ENCODE assay signal across 8 mouse cellular contexts in genomic region chr5:106695141-106695540, GRCm38 (mm10). TPM values are rescaled to one million over a fixed set of nuclear protein-coding genes. Genes with fewer than 3 reads are reported as not detected.
A peak's percentile ranks its signal among the peaks of the same experiment; 100 is the strongest.
DNase-seq lines count a peak whose midpoint lies in the region; ATAC-seq and TF ChIP-seq lines count a peak whose summit lies in the region.

No protein-coding gene starts in this region.

- H3K9me3 ChIP-seq in heart, embryonic 15.5 days (replicated peaks) = no peaks in the 10 kb centered on the region
- H3K9me3 ChIP-seq in ES-E14 (ENCODE audit: control insufficient read depth, insufficient read depth, low read depth, low read length) = no peaks in the 10 kb centered on the region
- no peaks in the 10 kb centered on the region for H3K9me3 ChIP-seq in forebrain, embryonic 16.5 days (ENCODE audit: control insufficient read depth, low read length)
- no peaks in the 10 kb centered on the region for H3K9me3 ChIP-seq in midbrain, embryonic 10.5 days (replicated peaks)

- in situ Hi-C loops in ES-E14 (cut with MboI; ENCODE audit: low sequenced_read_pairs in 2 of 2, unreplicated experiment in 2 of 2) = no loop called here

- peak overlapping the region; percentile 96 for H3K4me3 ChIP-seq in heart, embryonic 15.5 days
- peak overlapping the region; percentile 76 to 98 for H3K4me3 ChIP-seq in ES-E14 (ENCODE audit: insufficient read depth in 1 of 2, low read depth in 1 of 2, low read length in 2 of 2, poor library complexity in 1 of 2, severe bottlenecking in 1 of 2)
- peak overlapping the region; percentile 80 for H3K4me3 ChIP-seq in forebrain, embryonic 16.5 days (replicated peaks; ENCODE audit: low read length)
- peak overlapping the region; percentile 89 for H3K4me3 ChIP-seq in midbrain, embryonic 10.5 days

- H3K4me2 ChIP-seq in heart, embryonic 15.5 days = peak overlapping the region; percentile 65
- H3K4me2 ChIP-seq in forebrain, embryonic 16.5 days (ENCODE audit: low read length) = peak overlapping the region; percentile 91

- 0 out of 2 replicates have a peak, but pooled peaks cover 4% of the 10 kb centered on the region for H3K36me3 ChIP-seq in heart, embryonic 15.5 days
- H3K36me3 ChIP-seq in ES-E14 (ENCODE audit: control insufficient read depth, insufficient read depth, low read length, poor library complexity, severe bottlenecking) = peaks cover 2% of the 10 kb centered on the region; the same call in 1 of the 2 replicates
- H3K36me3 ChIP-seq in forebrain, embryonic 16.5 days (ENCODE audit: control insufficient read depth, insufficient read depth) = no peaks in the 10 kb centered on the region
- peaks cover 28% of the 10 kb centered on the region for H3K36me3 ChIP-seq in midbrain, embryonic 10.5 days

- H3K27ac ChIP-seq in heart, embryonic 15.5 days = peak overlapping the region; percentile 100
- peak overlapping the region; percentile 81; the same call in 1 of the 2 replicates for H3K27ac ChIP-seq in ES-E14 (ENCODE audit: insufficient read depth, low read depth, low read length, poor library complexity, severe bottlenecking)
- H3K27ac ChIP-seq in forebrain, embryonic 16.5 days (ENCODE audit: low read length) = no peak overlapping the region
- peak overlapping the region; percentile 100 for H3K27ac ChIP-seq in midbrain, embryonic 10.5 days (replicated peaks)

- 30% methylated on average over 9 of the region's 9 CpGs for WGBS in heart, embryonic 15.5 days
- 29% methylated on average over 9 of the region's 9 CpGs for WGBS in forebrain, embryonic 16.5 days
- WGBS in midbrain, embryonic 10.5 days = 52% methylated on average over 9 of the region's 9 CpGs

- no peak for DNase-seq in heart, adult 18-20 months
- no peak for DNase-seq in ES-E14 (ENCODE audit: low read depth, low spot score)
- no peak for DNase-seq in midbrain, embryonic 10.5 days (ENCODE audit: low spot score)
- DNase-seq in spleen, postnatal 10 days (ENCODE audit: low spot score in 2 of 2) = no peak
- no peak for DNase-seq in urinary bladder, adult 2 months (ENCODE audit: low spot score)
- DNase-seq in right cerebral cortex, postnatal 4 days = no peak

- ATAC-seq in heart, embryonic 15.5 days (replicated peaks; ENCODE audit: insufficient number of reproducible peaks, insufficient read depth, low FRiP score, low read depth) = no peak
- no peak for ATAC-seq in forebrain, embryonic 16.5 days

- peaks cover 25% of the 10 kb centered on the region for H3K4me1 ChIP-seq in heart, embryonic 15.5 days (replicated peaks)
- H3K4me1 ChIP-seq in ES-E14 (ENCODE audit: control insufficient read depth in 2 of 2, insufficient read depth in 2 of 2, low read length in 2 of 2, poor library complexity in 1 of 2) = peaks cover 2 to 5% of the 10 kb centered on the region in 2 experiments
- peaks cover 24% of the 10 kb centered on the region for H3K4me1 ChIP-seq in forebrain, embryonic 16.5 days (replicated peaks; ENCODE audit: control insufficient read depth, insufficient read depth, low read length)
- peaks cover 35% of the 10 kb centered on the region for H3K4me1 ChIP-seq in midbrain, embryonic 10.5 days

- peak overlapping the region; percentile 97 for H3K9ac ChIP-seq in heart, embryonic 15.5 days
- H3K9ac ChIP-seq in ES-E14 (ENCODE audit: insufficient read depth, low read depth, low read length, poor library complexity, severe bottlenecking) = peak overlapping the region; percentile 98
- peak overlapping the region; percentile 96 for H3K9ac ChIP-seq in forebrain, embryonic 16.5 days (replicated peaks; ENCODE audit: low read depth, low read length)

- no peaks in the 10 kb centered on the region for H3K27me3 ChIP-seq in heart, embryonic 15.5 days
- no peaks in the 10 kb centered on the region for H3K27me3 ChIP-seq in forebrain, embryonic 16.5 days (replicated peaks; ENCODE audit: control insufficient read depth, insufficient read depth, low read length)
- H3K27me3 ChIP-seq in midbrain, embryonic 10.5 days (ENCODE audit: low read depth, poor library complexity, severe bottlenecking) = no peaks in the 10 kb centered on the region

TF ChIP-seq in ES-E14, 5 proteins besides CTCF, POLR2A, EP300 and RAD21:
- TF ChIP-seq CHD2 (IDR thresholded peaks at IDR 0.05; ENCODE audit: low read depth, low read length) (no peak), MAFK (IDR thresholded peaks at IDR 0.05; ENCODE audit: insufficient read depth, low read depth, low read length) (no peak), HCFC1 (IDR thresholded peaks at IDR 0.05; ENCODE audit: borderline replicate concordance, insufficient read depth, low read length) (no peak), ZC3H11A (IDR thresholded peaks at IDR 0.05; ENCODE audit: borderline replicate concordance, low read depth, low read length) (no peak), ZNF384 (IDR thresholded peaks at IDR 0.05; ENCODE audit: low read depth, low read length) (no peak)

RNA-seq across cellular contexts. Expression of gene Zfp644, which starts 1.9 kb away (rescaled TPM):
- polyA plus RNA-seq in heart, embryonic 15.5 days (2015; fragmentation: Nextera tagmentation; extraction: Ambion mirVana) = 40.1 and 46.4 TPM in 2 replicates
- total RNA-seq in heart, adult 18-20 months (2021) = 10 to 100 TPM; 46.2 to 61.5 TPM
- total RNA-seq in ES-E14 (2012; rRNA removed) = 65.6 and 73.8 TPM in 2 replicates
- polyA plus RNA-seq in forebrain, embryonic 16.5 days (2015; fragmentation: Nextera tagmentation; extraction: Ambion mirVana) = 79.1 and 85.8 TPM in 2 replicates
- polyA plus RNA-seq in midbrain, embryonic 10.5 days (2016; fragmentation: Nextera tagmentation; extraction: Ambion mirVana) = 59.0 and 63.0 TPM in 2 replicates
- polyA plus RNA-seq in urinary bladder, adult 2 months (2012; rRNA removed) = 31.7 and 32.3 TPM in 2 replicates
